Mouse (Mus musculus) central nervous system, embryonic 11.5 days (tissue): ENCODE data around the gene Ltf. TPM values are rescaled to one million over a fixed set of nuclear protein-coding genes. Genes with fewer than 3 reads are reported as not detected.

Experiments used
- polyA plus RNA-seq: library from polyadenylated mRNA; depleted of rRNA; stranded (reverse); fragments of >200 nt; gene quantifications from 2 replicates; pipeline ENCODE4 v1.2.3, GENCODE M21; 2012; rRNA removed

The Ltf gene
- polyA plus RNA-seq: 0.56 and 0.65 TPM in 2 replicates

DNA sequence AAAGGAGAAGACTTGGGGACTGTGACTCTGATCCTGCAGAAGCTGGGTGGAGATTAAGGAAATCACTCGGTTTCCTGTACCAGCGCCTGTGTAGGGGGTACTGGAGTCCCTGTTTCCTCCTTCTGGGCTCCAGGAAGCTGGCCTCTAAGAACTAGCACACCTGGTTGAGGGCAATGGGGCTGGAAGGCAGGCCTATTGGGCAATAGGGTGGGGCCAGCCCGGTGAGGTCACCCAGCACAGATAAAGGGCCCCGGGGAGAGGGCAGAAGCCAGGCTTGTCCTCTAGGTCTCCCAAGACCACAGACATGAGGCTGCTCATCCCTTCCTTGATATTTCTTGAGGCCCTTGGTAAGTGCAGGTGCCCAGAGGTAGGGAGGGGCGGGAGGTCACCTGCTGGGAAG, at the start of gene Ltf:
Gene Ltf (plus strand): TSS at position 250 of the 400 bp plus-strand sequence.

DNA sequence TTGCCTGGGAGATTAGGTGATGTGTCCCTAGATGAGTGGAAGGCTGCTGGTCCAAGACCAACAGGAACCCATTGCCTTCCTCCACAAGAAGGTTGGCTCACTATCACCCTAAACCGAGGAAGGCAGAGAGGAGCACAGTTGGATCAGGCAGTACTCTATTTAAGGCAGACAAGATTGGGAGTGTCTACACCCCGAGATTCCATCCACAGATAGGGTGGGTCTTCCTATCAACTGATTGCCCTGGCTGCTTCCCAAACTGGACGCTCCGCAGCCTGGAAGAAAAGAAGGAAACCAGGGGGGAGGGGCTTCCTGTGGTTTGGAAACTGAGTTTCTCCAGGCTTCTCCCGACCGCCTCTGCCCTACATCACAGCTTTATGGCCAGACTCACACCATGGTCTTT, 28.9 kb upstream of the Ltf start, which contains the start of gene Rtp3:
Gene Rtp3 (minus strand): TSS at position 380 of the 400 bp plus-strand sequence.

DNA sequence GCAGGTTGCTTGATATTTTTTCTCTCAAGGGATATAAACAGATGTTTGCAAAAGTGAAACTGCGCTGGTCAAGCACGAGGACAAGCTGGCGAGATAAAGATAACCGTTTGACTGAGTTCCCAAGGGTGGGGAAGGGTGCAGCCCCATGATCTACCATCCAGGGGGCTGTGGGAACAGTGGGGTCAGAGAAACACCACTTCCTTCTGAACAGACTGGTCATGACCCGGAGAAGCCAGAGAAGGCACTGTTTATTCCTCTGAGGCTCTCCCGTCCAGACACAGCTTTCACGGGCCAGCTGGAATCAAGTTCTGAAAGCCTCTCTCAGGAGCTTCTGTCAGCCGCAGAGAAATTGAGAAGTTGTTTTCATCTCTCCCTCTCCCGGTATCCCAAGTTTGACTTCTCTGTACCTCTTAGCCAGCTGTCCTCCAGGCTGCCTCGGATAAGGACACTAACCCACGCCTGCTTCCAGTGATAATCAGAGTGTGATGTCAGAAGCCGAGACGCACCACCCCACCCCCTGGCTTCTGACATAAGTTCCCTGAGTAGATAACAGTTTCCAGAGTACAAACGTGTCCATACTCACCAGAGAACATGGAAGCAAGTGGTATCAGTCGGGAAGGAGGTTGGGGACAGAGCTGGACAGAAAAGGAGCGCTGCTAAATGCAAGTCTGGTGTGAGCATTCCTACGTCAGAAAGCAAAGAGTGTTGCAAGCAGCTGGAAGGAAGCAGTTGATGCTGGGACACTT, 37.9 kb downstream of the Ltf start, which contains the start of gene Ccrl2:
Gene Ccrl2 (minus strand): TSS at position 722 of the 746 bp plus-strand sequence.

Other genes with a start within 250 kb of the Ltf start
- gene Prss42, start 221.1 kb upstream of the Ltf start, polyA plus RNA-seq: 0.05 TPM in 1 of 2 replicates, not detected in the other
- gene Prss44, start 205.3 kb upstream of the Ltf start, polyA plus RNA-seq: not detected in 2 replicates
- gene Prss43, start 192.6 kb upstream of the Ltf start, polyA plus RNA-seq: not detected in 2 replicates
- not detected in 2 replicates for gene Prss45, start 184.7 kb upstream of the Ltf start, polyA plus RNA-seq
- not detected in 2 replicates for gene Prss46, start 174.8 kb upstream of the Ltf start, polyA plus RNA-seq
- 0.63 and 1.2 TPM in 2 replicates for gene Prss50, start 161.3 kb upstream of the Ltf start, polyA plus RNA-seq
- 2.3 and 3.2 TPM in 2 replicates for gene Als2cl, start 139.4 kb upstream of the Ltf start, polyA plus RNA-seq
- gene Tmie, start 139.2 kb upstream of the Ltf start, polyA plus RNA-seq: 0.24 and 0.40 TPM in 2 replicates
- gene Fam240a, start 102.4 kb upstream of the Ltf start, polyA plus RNA-seq: not detected in 2 replicates
- 0.06 TPM in 2 replicates for gene Tdgf1, start 73.1 kb upstream of the Ltf start, polyA plus RNA-seq
- 0.04 and 0.07 TPM in 2 replicates for gene Lrrc2, start 67.7 kb upstream of the Ltf start, polyA plus RNA-seq
- 0.75 and 0.91 TPM in 2 replicates for gene Rtp3, start 28.7 kb upstream of the Ltf start, polyA plus RNA-seq
- gene Ccrl2, start 38.2 kb downstream of the Ltf start, polyA plus RNA-seq: 0.80 and 1.2 TPM in 2 replicates
- gene Lrrfip2, start 98.3 kb downstream of the Ltf start, polyA plus RNA-seq: 48.8 and 73.3 TPM in 2 replicates